Mouse (Mus musculus): ENCODE results near the gene Gm9803. TPM values are rescaled to one million over a fixed set of nuclear protein-coding genes. Genes with fewer than 3 reads are reported as not detected.

Gene Gm9803
- polyA plus RNA-seq, 1 experiment from 2014 or later: 16.5 TPM

GRCm38 (mm10) chr10:43549411-43549810 is 25.5 kb downstream of the Gm9803 start:
- no peak for ATAC-seq (replicated peaks; ENCODE audit: insufficient number of reproducible peaks, insufficient read depth, low FRiP score, low read depth)
- no peak overlapping the region for H3K4me2 ChIP-seq
- no peak overlapping the region for H3K4me3 ChIP-seq
- H3K27ac ChIP-seq: no peak overlapping the region
- H3K9ac ChIP-seq: no peak overlapping the region
- no peaks in the 10 kb centered on the region for H3K4me1 ChIP-seq (replicated peaks)
- WGBS: 58% methylated on average over 5 of the region's 5 CpGs
- no peaks in the 10 kb centered on the region for H3K27me3 ChIP-seq
- no peaks in the 10 kb centered on the region for H3K9me3 ChIP-seq (replicated peaks)
- no peaks in the 10 kb centered on the region for H3K36me3 ChIP-seq

- no peaks in the 10 kb centered on the region for H3K27me3 ChIP-seq
- H3K9me3 ChIP-seq (replicated peaks): no peaks in the 10 kb centered on the region
- no peak overlapping the region for H3K27ac ChIP-seq
- H3K36me3 ChIP-seq: no peaks in the 10 kb centered on the region
- no peak overlapping the region for H3K4me2 ChIP-seq
- H3K9ac ChIP-seq: no peak overlapping the region
- no peaks in the 10 kb centered on the region for H3K4me1 ChIP-seq (replicated peaks)
- ATAC-seq (replicated peaks; ENCODE audit: insufficient number of reproducible peaks, insufficient read depth, low FRiP score, low read depth): no peak
- no peak overlapping the region for H3K4me3 ChIP-seq
- 25% methylated on average over 3 of the region's 3 CpGs for WGBS
These were observed 27.0 kb downstream of the Gm9803 start for GRCm38 (mm10) chr10:43550923-43551322.

- no peak overlapping the region for H3K4me2 ChIP-seq
- WGBS: 40% methylated on average over 3 of the region's 3 CpGs
- no peaks in the 10 kb centered on the region for H3K27me3 ChIP-seq
- H3K9me3 ChIP-seq (replicated peaks): no peaks in the 10 kb centered on the region
- no peak overlapping the region for H3K9ac ChIP-seq
- H3K4me1 ChIP-seq (replicated peaks): no peaks in the 10 kb centered on the region
- no peak for ATAC-seq (replicated peaks; ENCODE audit: insufficient number of reproducible peaks, insufficient read depth, low FRiP score, low read depth)
- H3K4me3 ChIP-seq: no peak overlapping the region
- H3K27ac ChIP-seq: no peak overlapping the region
- H3K36me3 ChIP-seq: no peaks in the 10 kb centered on the region
These were observed 27.5 kb downstream of the Gm9803 start for GRCm38 (mm10) chr10:43551388-43551787.

GRCm38 (mm10) chr10:43557630-43558165 is 33.8 kb downstream of the Gm9803 start:
- WGBS: 80% methylated on average over 5 of the region's 5 CpGs
- Histone ChIP-seq H3K4me1 (replicated peaks) (no peaks in the 10 kb centered on the region), H3K9me3 (replicated peaks) (no peaks in the 10 kb centered on the region), H3K27me3 (no peaks in the 10 kb centered on the region; the same call in 1 of the 2 replicates), H3K4me3 (no peak overlapping the region), H3K27ac (no peak overlapping the region), H3K4me2 (no peak overlapping the region), H3K9ac (no peak overlapping the region), H3K36me3 (no peaks in the 10 kb centered on the region)
- ATAC-seq (replicated peaks; ENCODE audit: insufficient number of reproducible peaks, insufficient read depth, low FRiP score, low read depth): no peak

DNA sequence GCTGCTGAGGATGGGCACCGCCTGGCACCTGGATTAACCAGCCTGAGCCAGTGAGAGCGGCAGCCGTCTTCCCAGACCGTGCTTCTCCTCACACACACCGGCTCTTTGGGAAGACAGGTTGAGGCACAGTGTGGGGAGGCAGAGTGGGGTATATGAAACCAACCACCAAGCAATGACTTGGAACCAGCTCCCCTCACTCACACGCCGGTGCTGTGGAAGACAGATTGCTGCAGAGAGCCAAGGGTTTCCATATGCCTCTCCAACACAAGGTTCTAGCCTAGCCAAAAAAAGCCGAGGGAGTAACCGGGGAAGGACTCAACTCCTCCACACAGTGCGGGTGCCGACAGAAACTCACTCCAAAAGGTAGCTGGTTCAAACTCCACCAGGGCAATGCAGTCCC is 35.4 kb downstream of the Gm9803 start:
- H3K4me3 ChIP-seq: no peak overlapping the region
- no peaks in the 10 kb centered on the region; the same call in 1 of the 2 replicates for H3K27me3 ChIP-seq
- WGBS: 64% methylated on average over 11 of the region's 11 CpGs
- no peak for ATAC-seq (replicated peaks; ENCODE audit: insufficient number of reproducible peaks, insufficient read depth, low FRiP score, low read depth)
- H3K27ac ChIP-seq: no peak overlapping the region
- no peaks in the 10 kb centered on the region for H3K36me3 ChIP-seq
- H3K4me1 ChIP-seq (replicated peaks): no peaks in the 10 kb centered on the region
- no peak overlapping the region for H3K4me2 ChIP-seq
- no peaks in the 10 kb centered on the region for H3K9me3 ChIP-seq (replicated peaks)
- H3K9ac ChIP-seq: no peak overlapping the region

GRCm38 (mm10) chr10:43560765-43561164 is 36.9 kb downstream of the Gm9803 start:
- no peaks in the 10 kb centered on the region for H3K9me3 ChIP-seq (replicated peaks)
- H3K27me3 ChIP-seq: no peaks in the 10 kb centered on the region; the same call in 1 of the 2 replicates
- no peak overlapping the region for H3K27ac ChIP-seq
- no peaks in the 10 kb centered on the region for H3K36me3 ChIP-seq
- H3K9ac ChIP-seq: no peak overlapping the region
- no peak overlapping the region for H3K4me3 ChIP-seq
- no peaks in the 10 kb centered on the region for H3K4me1 ChIP-seq (replicated peaks)
- WGBS: 42% methylated on average over 2 of the region's 2 CpGs
- no peak for ATAC-seq (replicated peaks; ENCODE audit: insufficient number of reproducible peaks, insufficient read depth, low FRiP score, low read depth)
- no peak overlapping the region for H3K4me2 ChIP-seq

- Histone ChIP-seq H3K4me1 (replicated peaks) (no peaks in the 10 kb centered on the region), H3K27ac (no peak overlapping the region), H3K36me3 (no peaks in the 10 kb centered on the region), H3K4me3 (no peak overlapping the region), H3K4me2 (no peak overlapping the region), H3K9me3 (replicated peaks) (no peaks in the 10 kb centered on the region), H3K27me3 (no peaks in the 10 kb centered on the region; the same call in 1 of the 2 replicates), H3K9ac (no peak overlapping the region)
- no peak for ATAC-seq (replicated peaks; ENCODE audit: insufficient number of reproducible peaks, insufficient read depth, low FRiP score, low read depth)
- WGBS: 95% methylated on average over 2 of the region's 2 CpGs
These were observed 37.4 kb downstream of the Gm9803 start for GRCm38 (mm10) chr10:43561311-43561710.

Other genes with a start within 250 kb of the Gm9803 start
- 2.5 and 3.8 TPM in 2 replicates for gene Bend3, start 45.3 kb upstream of the Gm9803 start, polyA plus RNA-seq (2015; fragmentation: Nextera tagmentation; extraction: Ambion mirVana)
- 80.8 and 95.5 TPM in 2 replicates for gene 1700021F05Rik, start 16.9 kb downstream of the Gm9803 start, polyA plus RNA-seq (2015; fragmentation: Nextera tagmentation; extraction: Ambion mirVana)
- gene Cd24a, start 54.2 kb downstream of the Gm9803 start, polyA plus RNA-seq (2015; fragmentation: Nextera tagmentation; extraction: Ambion mirVana): 80.1 and 102 TPM in 2 replicates

All from heart, embryonic 15.5 days (tissue).